Mouse (Mus musculus): ENCODE measurements at regions not wholly inside any gene's neighbourhood (a gene's known extent, or its start where the extent isn't known, plus 50 kb on each side); places are given as distances from the start of the nearest gene placed in this dataset.

DNA sequence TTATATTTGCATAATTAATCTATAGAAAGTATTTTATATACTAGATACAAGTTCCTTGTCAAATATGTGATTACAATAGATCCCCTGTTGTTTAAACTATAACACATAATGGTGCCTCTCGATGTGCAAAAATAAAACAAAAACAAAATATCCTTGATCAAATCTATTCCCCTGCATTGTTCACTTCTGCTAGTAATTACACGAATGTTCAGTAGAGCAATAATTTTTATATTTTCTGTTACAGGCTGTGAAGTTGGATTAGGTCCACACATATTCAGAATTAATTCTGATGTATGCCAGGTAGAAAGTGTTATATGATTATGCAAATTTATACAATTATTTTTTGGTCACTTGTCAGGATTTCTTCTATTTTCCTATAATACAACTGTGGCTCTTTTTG is 415.9 kb downstream of the Slc22a22 start:
- no peak overlapping the region for H3K4me2 ChIP-seq (ENCODE audit: low read depth, low read length)
- 96% methylated on average over 2 of the region's 2 CpGs for WGBS
- no peaks in the 10 kb centered on the region for H3K4me1 ChIP-seq (ENCODE audit: control insufficient read depth, insufficient read depth, low read length)
- no peaks in the 10 kb centered on the region for H3K9me3 ChIP-seq (ENCODE audit: control insufficient read depth, low read length)
- no peak overlapping the region for H3K9ac ChIP-seq (ENCODE audit: low read depth, low read length)
- H3K4me3 ChIP-seq (ENCODE audit: low read length): no peak overlapping the region
- H3K27me3 ChIP-seq (replicated peaks; ENCODE audit: control insufficient read depth, insufficient read depth, low read length): no peaks in the 10 kb centered on the region
- no peaks in the 10 kb centered on the region for H3K36me3 ChIP-seq (ENCODE audit: control insufficient read depth, insufficient read depth, low read length)
- no peak for ATAC-seq
- H3K27ac ChIP-seq (ENCODE audit: low read length): no peak overlapping the region

DNA sequence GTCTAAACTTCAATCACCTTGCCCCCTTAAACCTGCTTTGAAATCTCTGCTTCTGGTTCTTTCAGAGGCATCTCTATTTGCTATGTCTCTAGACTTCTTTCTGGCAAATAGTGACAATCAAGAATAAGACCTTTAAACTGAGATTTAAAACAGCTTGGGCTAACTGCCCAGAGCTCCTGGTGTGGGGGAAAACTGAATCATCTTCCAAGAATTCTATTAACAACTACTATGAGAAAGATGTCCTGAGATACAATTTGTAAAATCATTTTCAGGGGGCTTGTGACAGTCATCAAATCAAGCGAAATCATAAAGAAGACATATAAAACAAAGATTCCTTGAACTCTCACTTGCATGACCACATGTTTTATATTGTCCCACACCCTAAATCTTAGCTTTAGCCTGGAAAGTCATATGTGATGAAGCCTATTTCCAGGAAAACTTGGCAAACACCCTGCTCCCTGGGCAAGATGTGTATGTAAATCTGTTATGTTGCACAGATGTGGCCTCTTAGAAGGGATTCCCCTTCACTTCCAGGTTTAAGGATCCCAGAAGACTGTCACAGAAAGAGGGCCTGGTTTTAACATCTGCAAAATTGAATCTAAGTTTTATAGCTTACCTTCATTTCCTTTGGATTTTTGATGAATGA is 417.8 kb downstream of the Slc22a22 start:
- no peak overlapping the region for H3K4me3 ChIP-seq (ENCODE audit: low read length)
- no peaks in the 10 kb centered on the region for H3K27me3 ChIP-seq (replicated peaks; ENCODE audit: control insufficient read depth, insufficient read depth, low read length)
- no peak overlapping the region for H3K9ac ChIP-seq (ENCODE audit: low read depth, low read length)
- H3K27ac ChIP-seq (ENCODE audit: low read length): no peak overlapping the region
- H3K4me2 ChIP-seq (ENCODE audit: low read depth, low read length): no peak overlapping the region
- H3K36me3 ChIP-seq (ENCODE audit: control insufficient read depth, insufficient read depth, low read length): no peaks in the 10 kb centered on the region
- H3K9me3 ChIP-seq (ENCODE audit: control insufficient read depth, low read length): no peaks in the 10 kb centered on the region
- ATAC-seq: no peak
- no peaks in the 10 kb centered on the region for H3K4me1 ChIP-seq (ENCODE audit: control insufficient read depth, insufficient read depth, low read length)
- 75% methylated on average over 1 of the region's 1 CpGs for WGBS

DNA sequence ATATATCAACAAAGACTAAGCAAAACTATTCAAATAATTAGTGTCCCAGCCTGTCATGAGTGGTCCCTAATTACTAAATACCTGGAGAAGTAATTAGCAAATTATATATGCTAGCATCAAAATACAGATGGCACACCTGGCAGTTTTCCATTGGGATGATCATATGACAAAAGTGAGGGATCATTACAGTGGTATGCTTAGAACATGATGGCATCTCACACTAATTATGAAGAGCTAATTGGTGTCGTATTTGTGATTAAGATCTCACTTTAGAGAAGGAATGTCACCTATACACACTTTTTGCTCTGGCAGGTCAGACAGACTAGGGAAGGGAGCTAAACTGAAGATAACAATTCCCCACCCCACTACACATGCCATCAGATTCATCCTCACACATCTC is 425.1 kb downstream of the Slc22a22 start:
- Histone ChIP-seq H3K4me1 (ENCODE audit: control insufficient read depth, insufficient read depth, low read length) (no peaks in the 10 kb centered on the region), H3K9ac (ENCODE audit: low read depth, low read length) (no peak overlapping the region), H3K4me2 (ENCODE audit: low read depth, low read length) (no peak overlapping the region), H3K36me3 (ENCODE audit: control insufficient read depth, insufficient read depth, low read length) (no peaks in the 10 kb centered on the region), H3K4me3 (ENCODE audit: low read length) (no peak overlapping the region), H3K9me3 (ENCODE audit: control insufficient read depth, low read length) (no peaks in the 10 kb centered on the region), H3K27me3 (replicated peaks; ENCODE audit: control insufficient read depth, insufficient read depth, low read length) (no peaks in the 10 kb centered on the region), H3K27ac (ENCODE audit: low read length) (no peak overlapping the region)
- WGBS: 78% methylated on average over 1 of the region's 1 CpGs
- ATAC-seq: no peak

DNA sequence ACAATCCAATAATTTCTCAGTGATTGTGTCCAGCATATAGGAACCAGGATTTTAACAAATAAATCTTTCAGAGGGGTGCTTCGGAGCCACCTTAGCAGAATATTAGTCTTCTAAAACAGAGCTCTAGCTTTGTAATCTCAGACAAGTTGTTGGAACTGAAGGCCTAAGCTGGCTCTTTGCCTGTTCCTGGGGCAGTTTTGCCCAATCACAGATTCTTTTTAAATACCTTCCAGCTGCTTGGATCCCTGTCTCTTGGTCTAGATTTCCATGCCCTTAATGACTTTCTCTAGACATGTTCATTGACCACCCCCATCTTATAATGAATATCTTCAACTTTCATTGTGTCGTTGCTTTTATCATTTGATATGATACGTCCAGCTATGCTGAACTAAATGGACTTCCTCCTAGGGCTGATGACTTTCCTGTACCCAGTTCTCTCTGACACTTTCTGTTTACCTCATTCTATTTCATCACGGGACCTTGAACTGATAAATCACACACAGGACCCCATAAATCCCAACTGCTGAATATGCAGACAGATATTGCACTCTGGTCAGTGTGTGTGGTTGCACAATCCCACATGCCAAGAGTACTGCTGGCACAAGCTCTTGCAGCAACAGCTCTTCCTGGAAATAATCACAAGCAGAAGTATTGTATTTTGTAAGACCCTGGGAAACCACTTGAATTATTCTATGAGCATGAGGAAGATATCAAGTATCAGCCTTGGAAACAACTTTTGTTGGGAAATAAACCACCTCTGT is 440.4 kb downstream of the Slc22a22 start:
- WGBS: 74% methylated on average over 4 of the region's 4 CpGs
- Histone ChIP-seq H3K4me1 (ENCODE audit: control insufficient read depth, insufficient read depth, low read length) (no peaks in the 10 kb centered on the region), H3K36me3 (ENCODE audit: control insufficient read depth, insufficient read depth, low read length) (no peaks in the 10 kb centered on the region), H3K27ac (ENCODE audit: low read length) (no peak overlapping the region), H3K4me2 (ENCODE audit: low read depth, low read length) (no peak overlapping the region), H3K27me3 (replicated peaks; ENCODE audit: control insufficient read depth, insufficient read depth, low read length) (no peaks in the 10 kb centered on the region), H3K9me3 (ENCODE audit: control insufficient read depth, low read length) (no peaks in the 10 kb centered on the region), H3K9ac (ENCODE audit: low read depth, low read length) (no peak overlapping the region), H3K4me3 (ENCODE audit: low read length) (no peak overlapping the region)
- ATAC-seq: peak; percentile 53

DNA sequence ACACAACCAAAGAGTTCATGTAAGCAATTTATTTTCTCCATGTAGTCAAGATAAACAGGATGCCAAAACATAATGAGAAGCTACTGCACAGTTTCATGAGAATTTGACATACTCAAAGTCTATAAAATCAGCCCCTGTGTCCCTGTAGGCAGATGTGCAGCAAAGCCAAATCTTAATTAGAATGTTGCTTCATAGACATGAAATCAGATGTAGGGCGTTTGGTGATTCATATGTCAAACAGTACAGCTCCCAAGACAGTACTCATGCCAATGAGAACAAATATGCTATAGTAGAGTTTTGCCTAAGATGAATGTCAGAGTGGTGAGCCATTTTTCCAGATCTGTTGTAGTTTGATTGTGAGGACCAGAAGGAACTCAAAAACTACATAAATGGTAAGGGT is 444.4 kb downstream of the Slc22a22 start:
- Histone ChIP-seq H3K27me3 (replicated peaks; ENCODE audit: control insufficient read depth, insufficient read depth, low read length) (no peaks in the 10 kb centered on the region), H3K36me3 (ENCODE audit: control insufficient read depth, insufficient read depth, low read length) (no peaks in the 10 kb centered on the region), H3K4me1 (ENCODE audit: control insufficient read depth, insufficient read depth, low read length) (no peaks in the 10 kb centered on the region), H3K4me2 (ENCODE audit: low read depth, low read length) (no peak overlapping the region), H3K4me3 (ENCODE audit: low read length) (no peak overlapping the region), H3K27ac (ENCODE audit: low read length) (no peak overlapping the region), H3K9me3 (ENCODE audit: control insufficient read depth, low read length) (no peaks in the 10 kb centered on the region), H3K9ac (ENCODE audit: low read depth, low read length) (no peak overlapping the region)
- no peak for ATAC-seq
- WGBS: 74% methylated on average over 1 of the region's 1 CpGs

Data from intestine, embryonic 16.5 days (tissue).